Comparison of ENCODE assay signal across 8 mouse cellular contexts in genomic region chr6:87669894-87670588, GRCm38 (mm10). TPM values are rescaled to one million over a fixed set of nuclear protein-coding genes. Genes with fewer than 3 reads are reported as not detected.
DNase-seq lines count a peak whose midpoint lies in the region; ATAC-seq and TF ChIP-seq lines count a peak whose summit lies in the region.

No protein-coding gene starts in this region.

- WGBS in forebrain, embryonic 16.5 days: 22% methylated on average over 7 of the region's 7 CpGs
- WGBS in kidney, embryonic 16.5 days: 38% methylated on average over 7 of the region's 7 CpGs
- 33% methylated on average over 7 of the region's 7 CpGs for WGBS in liver, embryonic 14.5 days (ENCODE audit: insufficient replicate concordance)

- H3K9ac ChIP-seq in forebrain, embryonic 16.5 days (replicated peaks; ENCODE audit: low read depth, low read length): no peak overlapping the region
- H3K9ac ChIP-seq in kidney, embryonic 16.5 days (replicated peaks; ENCODE audit: low read length): no peak overlapping the region
- H3K9ac ChIP-seq in liver, embryonic 14.5 days (replicated peaks): peak overlapping the region; percentile 53

- 0 out of 2 replicates have a peak overlapping the region, but pooled peaks have one; percentile 14 for H3K4me3 ChIP-seq in forebrain, embryonic 16.5 days (replicated peaks; ENCODE audit: low read length)
- no peak overlapping the region for H3K4me3 ChIP-seq in kidney, embryonic 16.5 days (ENCODE audit: low read length)
- peak overlapping the region; percentile 41 to 95; a peak in 3 of 4 replicates for H3K4me3 ChIP-seq in liver, embryonic 14.5 days (ENCODE audit: insufficient read depth in 1 of 2, low read depth in 2 of 2, low read length in 2 of 2)

- peak; percentile 71 for TF ChIP-seq CTCF in liver, embryonic 14.5 days (IDR thresholded peaks at IDR 0.05; ENCODE audit: low read depth)

- H3K9me3 ChIP-seq in forebrain, embryonic 16.5 days (ENCODE audit: control insufficient read depth, low read length): 0 out of 2 replicates have a peak, but pooled peaks cover 2% of the 10 kb centered on the region
- H3K9me3 ChIP-seq in kidney, embryonic 16.5 days (ENCODE audit: low read length): peaks cover 2% of the 10 kb centered on the region; the same call in 1 of the 2 replicates
- H3K9me3 ChIP-seq in liver, embryonic 14.5 days (ENCODE audit: control insufficient read depth, low read length): no peaks in the 10 kb centered on the region; the same call in 1 of the 2 replicates

- peak overlapping the region; percentile 26 for H3K4me2 ChIP-seq in forebrain, embryonic 16.5 days (ENCODE audit: low read length)
- peak overlapping the region; percentile 22; the same call in 1 of the 2 replicates for H3K4me2 ChIP-seq in kidney, embryonic 16.5 days (replicated peaks; ENCODE audit: low read depth, low read length)
- peak overlapping the region; percentile 90 for H3K4me2 ChIP-seq in liver, embryonic 14.5 days (ENCODE audit: low read depth)

- H3K27me3 ChIP-seq in forebrain, embryonic 16.5 days (replicated peaks; ENCODE audit: control insufficient read depth, insufficient read depth, low read length): no peaks in the 10 kb centered on the region
- no peaks in the 10 kb centered on the region for H3K27me3 ChIP-seq in kidney, embryonic 16.5 days (ENCODE audit: insufficient read depth, low read length)
- no peaks in the 10 kb centered on the region for H3K27me3 ChIP-seq in liver, embryonic 14.5 days (ENCODE audit: control insufficient read depth, insufficient read depth, low read length)

- no peak overlapping the region for H3K27ac ChIP-seq in forebrain, embryonic 16.5 days (ENCODE audit: low read length)
- H3K27ac ChIP-seq in kidney, embryonic 16.5 days (ENCODE audit: low read length): no peak overlapping the region
- peak overlapping the region; percentile 62 for H3K27ac ChIP-seq in liver, embryonic 14.5 days

- ATAC-seq in forebrain, embryonic 16.5 days: no peak
- ATAC-seq in kidney, embryonic 16.5 days (ENCODE audit: low FRiP score, low TSS enrichment): no peak
- no peak for ATAC-seq in liver, embryonic 14.5 days (ENCODE audit: insufficient read depth)
- no peak for ATAC-seq in activated CD4-positive, CD25-positive, alpha-beta regulatory T cell, adult 4 months

- DNase-seq in left cerebral cortex, adult 11 months (ENCODE audit: low spot score): peak; percentile 23
- no peak for DNase-seq in left cerebral cortex, adult 8-10 months (ENCODE audit: low spot score in 2 of 2)
- DNase-seq in adrenal gland, postnatal 14 days: peak; percentile 60
- DNase-seq in liver, embryonic 14.5 days (ENCODE audit: low read depth in 3 of 3, low spot score in 3 of 3): peak; percentile 71 to 72 (median 72)
- DNase-seq in neural tube, embryonic 10.5 days (ENCODE audit: extremely low spot score, low spot score): peak; percentile 45

- TF ChIP-seq EP300 in liver, embryonic 14.5 days (IDR thresholded peaks at IDR 0.05; ENCODE audit: low read depth): no peak

- H3K36me3 ChIP-seq in forebrain, embryonic 16.5 days (ENCODE audit: control insufficient read depth, insufficient read depth): peaks cover 2% of the 10 kb centered on the region; the same call in 1 of the 2 replicates
- H3K36me3 ChIP-seq in kidney, embryonic 16.5 days (ENCODE audit: insufficient read depth, low read length): peaks cover 2% of the 10 kb centered on the region; the same call in 1 of the 2 replicates
- H3K36me3 ChIP-seq in liver, embryonic 14.5 days (replicated peaks; ENCODE audit: control insufficient read depth, insufficient read depth, low read depth): peaks cover 3% of the 10 kb centered on the region; the same call in 1 of the 2 replicates

- peaks cover 21% of the 10 kb centered on the region for H3K4me1 ChIP-seq in forebrain, embryonic 16.5 days (replicated peaks; ENCODE audit: control insufficient read depth, insufficient read depth, low read length)
- H3K4me1 ChIP-seq in kidney, embryonic 16.5 days (ENCODE audit: insufficient read depth, low read length): peaks cover 17% of the 10 kb centered on the region
- H3K4me1 ChIP-seq in liver, embryonic 14.5 days (replicated peaks; ENCODE audit: control insufficient read depth in 2 of 2, insufficient read depth in 2 of 2, low read length in 1 of 2): peaks cover 32 to 34% of the 10 kb centered on the region in 2 experiments

RNA-seq across cellular contexts. Expression of gene Aplf, which starts 2.0 kb away (rescaled TPM):
- 10 to 100 TPM in 1 of 4 experiments, 1 to 10 TPM in 3; 8.2 to 10.3 (median 9.2) TPM for total RNA-seq in left cerebral cortex, adult 8-10 months (2022)
- 5.9 and 6.9 TPM in 2 replicates for total RNA-seq in adrenal gland, postnatal 14 days (2021)
- 13.6 and 15.3 TPM in 2 replicates for polyA plus RNA-seq in forebrain, embryonic 16.5 days (2015; fragmentation: Nextera tagmentation; extraction: Ambion mirVana)
- 18.1 and 18.7 TPM in 2 replicates for polyA plus RNA-seq in kidney, embryonic 16.5 days (2015; fragmentation: Nextera tagmentation; extraction: Ambion mirVana)
- polyA plus RNA-seq in liver, embryonic 14.5 days (2012; rRNA removed): 6.6 and 9.5 TPM in 2 replicates
- polyA plus RNA-seq in liver, embryonic 14.5 days (2014; fragmentation: Nextera tagmentation; extraction: Ambion mirVana): 16.5 and 17.9 TPM in 2 replicates
- 1 to 10 TPM; 4.0 to 4.7 TPM for polyA plus RNA-seq in activated CD4-positive, CD25-positive, alpha-beta regulatory T cell, adult 4 months (2017; shearing (Covaris generic))

Comparison
In these comparisons a context has a peak if more than half of its experiments do, and no peak if none do; other contexts are left out.
1. DNase-seq: peak in left cerebral cortex, adult 11 months (single experiment), adrenal gland, postnatal 14 days (single experiment), liver, embryonic 14.5 days (3 of 3) and neural tube, embryonic 10.5 days (single experiment); none in left cerebral cortex, adult 8-10 months (0 of 2).
2. H3K4me2 ChIP-seq: peak in every context shown above with its lines; median percentile 90 in liver, embryonic 14.5 days; 26 in forebrain, embryonic 16.5 days; 22 in kidney, embryonic 16.5 days.